Mouse (Mus musculus) E14TG2a.4 (cell line): Measurements from ENCODE around the gene Micu1.

Experiments
- H3K27me3 ChIP-seq: 2 replicates; pipeline ENCODE4 v1.6.1; 2014; ENCODE audit warnings: low read length, control low read depth; ENCODE audit not compliant: insufficient read depth
- H3K36me3 ChIP-seq: 2 replicates; pipeline ENCODE4 v1.6.1; 2014; ENCODE audit warnings: low read length, control low read depth; ENCODE audit not compliant: insufficient read depth
- H3K4me1 ChIP-seq: replicated peaks from 2 replicates; pipeline ENCODE4 v1.6.1; 2014; ENCODE audit warnings: low read depth, low read length, control low read depth
- H3K4me3 ChIP-seq: replicated peaks from 2 replicates; pipeline ENCODE4 v1.5.1; 2014; ENCODE audit warnings: mild to moderate bottlenecking, low read length
- H3K9me3 ChIP-seq: 2 replicates; pipeline ENCODE4 v1.6.1; 2014; ENCODE audit warnings: low read length, control low read depth
- CTCF ChIP-seq: conservative IDR thresholded peaks from 2 replicates; pipeline ENCODE4 v1.5.1; 2014; ENCODE audit warnings: low read length
- NANOG ChIP-seq: IDR thresholded peaks from 2 replicates; pipeline ENCODE4 v1.6.1; 2014; ENCODE audit warnings: borderline replicate concordance, low read length, mixed read lengths
- POU5F1 ChIP-seq: IDR thresholded peaks from 2 replicates; pipeline ENCODE4 v1.6.1; 2014; ENCODE audit warnings: low read length, borderline replicate concordance

Gene Micu1

GRCm38 (mm10) chr10:59787870-59788269 lies 85.6 kb downstream of the Micu1 start:
- no peak for TF ChIP-seq NANOG
- TF ChIP-seq CTCF: no peak
- no peak for TF ChIP-seq POU5F1
- Histone ChIP-seq H3K36me3 (peaks cover 27% of the 10 kb centered on the region), H3K4me3 (no peak overlapping the region), H3K4me1 (peaks cover 19% of the 10 kb centered on the region), H3K27me3 (no peaks in the 10 kb centered on the region), H3K9me3 (no peaks in the 10 kb centered on the region)

- TF ChIP-seq POU5F1 (no peak), NANOG (no peak), CTCF (no peak)
- Histone ChIP-seq H3K9me3 (no peaks in the 10 kb centered on the region), H3K27me3 (no peaks in the 10 kb centered on the region), H3K4me1 (peaks cover 44% of the 10 kb centered on the region), H3K4me3 (no peak overlapping the region), H3K36me3 (peaks cover 31% of the 10 kb centered on the region)
Observed at GRCm38 (mm10) chr10:59790291-59790929, 88.1 kb downstream of the Micu1 start.

GRCm38 (mm10) chr10:59791896-59792295 lies 89.6 kb downstream of the Micu1 start:
- no peaks in the 10 kb centered on the region for H3K27me3 ChIP-seq
- no peak overlapping the region for H3K4me3 ChIP-seq
- H3K4me1 ChIP-seq: peaks cover 42% of the 10 kb centered on the region
- peaks cover 31% of the 10 kb centered on the region for H3K36me3 ChIP-seq
- H3K9me3 ChIP-seq: no peaks in the 10 kb centered on the region
- no peak for TF ChIP-seq NANOG
- TF ChIP-seq CTCF: no peak
- TF ChIP-seq POU5F1: no peak

GRCm38 (mm10) chr10:59792575-59793176 lies 90.4 kb downstream of the Micu1 start:
- Histone ChIP-seq H3K9me3 (no peaks in the 10 kb centered on the region), H3K27me3 (no peaks in the 10 kb centered on the region)
- TF ChIP-seq NANOG: no peak
- TF ChIP-seq POU5F1: no peak
- TF ChIP-seq CTCF: no peak

GRCm38 (mm10) chr10:59793454-59793853 lies 91.2 kb downstream of the Micu1 start:
- TF ChIP-seq CTCF (no peak), POU5F1 (no peak), NANOG (no peak)
- Histone ChIP-seq H3K9me3 (no peaks in the 10 kb centered on the region), H3K27me3 (no peaks in the 10 kb centered on the region), H3K4me1 (peaks cover 39% of the 10 kb centered on the region), H3K36me3 (peaks cover 31% of the 10 kb centered on the region), H3K4me3 (no peak overlapping the region)

More at GRCm38 (mm10) chr10:59792575-59793176, 90.4 kb downstream of the Micu1 start:
- Histone ChIP-seq H3K36me3 (peaks cover 31% of the 10 kb centered on the region), H3K4me3 (no peak overlapping the region), H3K4me1 (peaks cover 37% of the 10 kb centered on the region)

- no peak for TF ChIP-seq CTCF
- TF ChIP-seq POU5F1: no peak
- no peak for TF ChIP-seq NANOG
- Histone ChIP-seq H3K36me3 (peaks cover 22% of the 10 kb centered on the region), H3K9me3 (no peaks in the 10 kb centered on the region), H3K27me3 (no peaks in the 10 kb centered on the region), H3K4me1 (peaks cover 55% of the 10 kb centered on the region), H3K4me3 (no peak overlapping the region)
Observed at GRCm38 (mm10) chr10:59795085-59795484, 92.8 kb downstream of the Micu1 start.

GRCm38 (mm10) chr10:59795902-59796301 lies 93.6 kb downstream of the Micu1 start:
- TF ChIP-seq NANOG (no peak), CTCF (no peak), POU5F1 (no peak)
- no peaks in the 10 kb centered on the region for H3K9me3 ChIP-seq
- peaks cover 16% of the 10 kb centered on the region for H3K36me3 ChIP-seq

GRCm38 (mm10) chr10:59798371-59798770 lies 96.1 kb downstream of the Micu1 start:
- Histone ChIP-seq H3K27me3 (no peaks in the 10 kb centered on the region), H3K9me3 (no peaks in the 10 kb centered on the region), H3K4me1 (peaks cover 64% of the 10 kb centered on the region), H3K4me3 (no peak overlapping the region), H3K36me3 (no peaks in the 10 kb centered on the region)
- TF ChIP-seq NANOG (no peak), CTCF (no peak), POU5F1 (no peak)

More at GRCm38 (mm10) chr10:59795902-59796301, 93.6 kb downstream of the Micu1 start:
- peaks cover 62% of the 10 kb centered on the region for H3K4me1 ChIP-seq
- no peak overlapping the region for H3K4me3 ChIP-seq
- no peaks in the 10 kb centered on the region for H3K27me3 ChIP-seq
